Mouse (Mus musculus): ENCODE measurements around the gene Tmem39a.

The Tmem39a gene

DNA sequence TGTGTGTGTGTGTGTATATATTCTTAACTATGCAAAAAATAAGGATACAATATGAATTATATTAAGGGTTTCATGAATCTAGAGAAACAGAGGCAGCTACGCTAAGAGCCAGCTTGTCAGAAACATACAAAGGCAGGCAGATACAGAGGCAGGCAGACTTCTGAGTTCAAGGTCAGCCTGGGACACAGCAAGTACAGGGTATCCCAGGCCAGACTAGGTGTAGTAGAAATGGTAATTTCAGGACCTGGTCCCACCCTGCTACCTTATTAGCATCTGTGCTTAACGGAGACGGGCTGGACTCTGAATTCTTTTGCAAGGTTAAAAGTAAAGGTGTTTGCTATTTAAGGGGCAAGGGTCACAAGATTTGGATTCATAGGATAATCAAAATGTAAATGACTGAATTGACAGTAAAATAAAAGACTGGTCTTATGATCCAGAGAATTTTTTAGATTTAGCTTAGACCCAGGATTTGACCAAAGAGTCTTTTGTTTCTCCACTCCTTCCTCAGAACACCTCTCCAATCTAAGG is at the start of gene Tmem39a:
Gene Tmem39a, plus strand, starts transcription at position 478 of the 528 bp plus-strand sequence.
- DNase-seq (ENCODE audit: low read depth, low spot score), result no peak

DNA sequence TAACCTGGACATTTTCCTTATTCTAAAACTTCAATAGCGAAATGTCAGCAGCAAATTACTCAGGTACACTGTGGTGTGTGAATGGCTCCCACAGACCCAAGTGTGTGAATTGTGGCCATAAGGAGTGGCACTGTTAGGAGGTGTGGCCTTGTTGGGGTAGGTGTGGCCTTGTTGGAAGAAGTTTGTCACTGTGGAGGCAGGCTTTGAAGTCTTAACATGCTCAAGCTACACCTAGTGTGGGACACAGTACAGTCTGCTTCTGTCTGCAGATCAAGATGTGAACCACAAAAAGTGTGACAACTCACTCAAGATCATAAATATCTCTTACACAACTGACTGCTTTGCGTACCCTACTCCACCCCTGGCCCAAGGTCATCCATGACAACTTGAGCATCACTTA is 47.7 kb upstream of the Tmem39a start:
- no peak for DNase-seq (ENCODE audit: low read depth, low spot score)

DNA sequence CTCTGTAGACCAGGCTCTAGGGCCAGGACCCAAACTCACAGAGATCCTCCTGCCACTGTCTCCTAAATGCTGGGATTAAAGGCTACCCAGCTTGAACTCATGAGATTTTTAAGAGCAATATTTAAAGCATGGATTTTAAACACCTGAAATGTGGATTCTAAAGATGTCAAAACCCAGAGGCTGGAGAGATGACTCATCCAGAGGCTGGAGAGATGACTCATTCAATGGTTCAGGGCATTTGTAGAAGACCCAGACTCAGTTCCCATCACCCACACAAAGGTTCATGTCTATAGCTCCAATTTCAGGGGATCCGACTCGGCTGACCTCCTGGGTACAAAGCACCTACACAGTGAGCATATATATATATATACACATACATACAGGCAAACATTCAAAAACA is 39.4 kb upstream of the Tmem39a start:
- no peak for DNase-seq (ENCODE audit: low read depth, low spot score)

DNA sequence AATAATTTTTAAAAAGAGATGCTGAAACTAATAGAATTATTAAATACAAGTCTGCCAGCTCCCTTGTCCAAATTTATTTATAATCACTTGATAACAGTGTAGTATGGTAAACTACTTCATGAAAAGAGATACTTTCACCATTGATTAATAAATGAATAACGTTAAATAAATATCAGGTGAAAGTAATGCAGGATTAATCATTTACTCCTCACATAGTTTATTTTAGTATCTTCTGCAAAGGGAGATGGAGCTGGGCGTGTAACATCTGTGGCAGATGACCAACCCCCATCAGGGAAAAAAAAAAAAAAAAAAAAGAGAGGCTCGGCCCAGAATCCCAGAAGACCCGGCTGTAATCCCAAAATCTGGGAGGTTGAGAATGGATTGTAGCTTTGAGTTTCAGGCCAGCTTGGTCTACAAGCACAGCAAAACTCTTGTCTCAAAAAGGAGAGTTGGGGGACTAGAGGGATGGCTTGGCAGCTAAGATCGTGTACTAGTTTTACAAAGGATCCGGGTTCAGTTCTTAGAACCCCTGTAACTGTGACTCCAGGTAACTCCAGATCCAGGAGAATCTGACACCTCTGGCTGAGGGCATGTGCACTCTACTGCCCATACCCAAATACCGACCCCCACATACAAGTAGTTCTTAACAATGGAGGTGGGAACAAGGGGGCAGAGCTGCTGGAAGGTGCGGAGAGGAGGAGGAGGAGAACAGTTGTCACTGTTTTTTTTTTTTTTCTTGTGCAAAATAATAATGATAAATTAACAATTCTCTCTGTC is 37.1 kb upstream of the Tmem39a start:
- DNase-seq (ENCODE audit: low read depth, low spot score), result no peak

DNA sequence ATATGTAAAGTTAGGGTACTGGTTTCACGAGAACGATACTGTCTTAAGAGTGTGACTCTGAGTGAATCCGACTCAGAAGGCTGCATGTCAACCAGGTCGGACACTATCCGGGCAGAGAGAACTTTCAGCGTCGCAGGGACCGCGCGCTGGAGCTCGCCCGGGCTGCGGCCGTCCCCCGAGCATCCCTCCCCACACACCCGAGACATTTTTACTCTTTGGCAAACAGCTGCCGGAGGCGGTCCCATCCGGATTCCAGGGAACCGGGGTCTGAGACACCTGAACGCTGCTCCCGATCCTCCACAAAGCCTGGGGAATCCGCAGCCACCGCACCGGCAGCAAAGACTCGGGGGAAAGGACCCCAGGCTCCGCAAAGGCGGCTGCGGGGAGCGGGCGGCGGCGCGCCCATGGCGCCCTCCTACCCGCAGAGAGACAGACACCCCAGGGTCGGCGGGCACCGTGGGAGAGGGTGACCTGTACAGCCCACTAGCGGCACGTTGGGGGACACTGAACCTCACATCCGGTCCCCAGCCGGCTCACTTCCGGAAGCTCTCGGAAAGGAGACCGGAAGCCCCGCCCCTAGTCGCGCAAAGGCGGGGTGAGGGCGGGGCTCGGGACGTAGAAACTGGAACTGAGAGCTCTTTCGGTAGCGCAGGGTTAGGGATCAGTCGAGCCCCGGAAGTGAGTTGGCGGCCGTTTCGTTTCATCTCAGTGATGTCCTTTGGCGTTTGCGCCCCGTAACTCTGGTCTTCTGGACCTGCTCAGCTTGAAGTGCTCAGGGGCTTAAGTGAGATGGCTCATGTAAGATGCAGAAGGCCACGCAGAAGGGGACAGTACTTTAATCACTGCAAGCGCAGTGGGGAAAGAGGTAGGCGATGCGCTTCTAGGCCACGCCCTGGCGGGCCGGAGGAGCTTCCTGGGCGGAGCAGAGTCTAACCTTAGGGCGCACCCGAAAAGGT is 36.1 kb upstream of the Tmem39a start, which contains the start of gene Timmdc1:
Gene Timmdc1, minus strand, starts transcription at position 535 of the 956 bp plus-strand sequence.
- peak; percentile 89 for DNase-seq (ENCODE audit: low read depth, low spot score)

DNA sequence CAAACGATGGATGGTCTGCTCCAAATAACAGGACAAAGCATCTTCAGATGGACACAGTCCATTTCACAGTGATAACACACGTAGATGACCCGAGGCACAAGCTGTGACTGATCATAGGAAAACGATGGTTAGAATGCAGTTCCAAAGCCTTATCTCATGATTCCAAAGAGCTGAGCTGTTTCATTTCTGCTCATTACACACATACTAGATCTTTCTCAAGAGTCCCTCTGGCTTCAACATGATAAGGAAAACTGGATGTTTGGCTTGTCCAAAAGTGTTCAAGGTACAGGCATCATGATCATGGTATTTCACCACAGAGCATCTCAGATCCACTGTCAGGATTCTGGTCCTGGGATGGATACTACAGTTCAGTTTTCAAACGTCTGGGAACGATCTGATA is 32.2 kb upstream of the Tmem39a start:
- DNase-seq (ENCODE audit: low read depth, low spot score), result no peak

DNA sequence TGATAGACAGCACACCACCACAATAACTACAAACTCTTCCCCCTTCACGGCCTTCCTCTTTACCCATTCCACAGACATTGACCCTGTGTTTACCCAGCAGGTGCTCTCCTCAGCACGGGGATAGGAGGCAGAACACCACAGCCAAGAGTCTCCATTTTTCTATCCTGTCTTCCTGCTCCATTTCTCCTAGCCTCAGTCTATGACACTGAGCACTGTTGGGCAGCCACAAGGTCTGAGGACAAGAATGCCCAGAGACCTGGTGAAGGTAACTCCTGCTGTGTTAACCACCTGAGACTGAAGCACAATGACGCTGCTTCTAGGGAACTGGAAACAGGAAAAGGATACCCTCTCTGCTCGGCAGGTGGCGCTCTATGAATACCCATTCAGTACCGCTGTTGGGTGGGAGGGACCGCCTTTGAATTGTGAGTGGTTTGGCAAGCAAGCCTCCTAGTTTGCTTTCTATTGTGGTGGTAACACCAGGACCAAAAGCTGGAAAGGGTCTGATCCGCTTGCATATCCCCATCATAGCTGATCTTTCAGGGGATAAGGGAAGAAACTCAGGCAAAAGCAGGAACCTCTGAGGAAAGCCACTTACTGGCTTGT is 21.9 kb upstream of the Tmem39a start:
- DNase-seq (ENCODE audit: low read depth, low spot score), result peak; percentile 35

DNA sequence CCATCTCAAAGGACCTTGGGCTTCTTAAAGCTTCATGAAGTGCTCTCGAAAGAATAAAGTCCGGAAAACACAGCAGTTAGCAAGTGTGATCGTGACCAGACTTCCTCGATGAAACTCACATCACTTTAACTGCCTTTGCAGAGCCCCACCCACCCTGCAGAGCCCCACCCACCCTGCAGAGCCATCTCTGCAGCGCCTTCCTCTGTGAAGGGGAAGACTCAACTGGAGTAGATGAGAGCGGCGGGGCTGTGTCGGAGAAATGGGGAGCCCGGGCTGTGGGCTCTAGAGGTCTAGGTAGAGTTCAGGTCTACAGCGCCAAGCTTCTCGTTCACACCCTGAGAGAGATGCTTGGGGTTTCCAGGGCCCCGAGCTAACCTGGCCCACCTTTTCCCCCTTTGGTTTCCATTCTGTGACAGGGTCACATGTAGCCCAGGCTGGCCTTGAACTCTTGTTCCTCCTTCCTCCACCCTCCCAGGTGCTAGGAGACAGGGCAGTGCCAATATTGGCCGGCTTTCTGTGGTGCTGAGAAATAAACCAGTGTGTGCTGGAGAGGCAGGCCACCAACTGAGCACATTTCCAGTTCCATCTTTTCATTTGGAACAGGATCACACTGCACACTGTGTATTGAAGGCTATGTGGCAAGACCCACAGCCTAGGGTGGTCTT is 19.6 kb upstream of the Tmem39a start:
- DNase-seq (ENCODE audit: low read depth, low spot score), result no peak

DNA sequence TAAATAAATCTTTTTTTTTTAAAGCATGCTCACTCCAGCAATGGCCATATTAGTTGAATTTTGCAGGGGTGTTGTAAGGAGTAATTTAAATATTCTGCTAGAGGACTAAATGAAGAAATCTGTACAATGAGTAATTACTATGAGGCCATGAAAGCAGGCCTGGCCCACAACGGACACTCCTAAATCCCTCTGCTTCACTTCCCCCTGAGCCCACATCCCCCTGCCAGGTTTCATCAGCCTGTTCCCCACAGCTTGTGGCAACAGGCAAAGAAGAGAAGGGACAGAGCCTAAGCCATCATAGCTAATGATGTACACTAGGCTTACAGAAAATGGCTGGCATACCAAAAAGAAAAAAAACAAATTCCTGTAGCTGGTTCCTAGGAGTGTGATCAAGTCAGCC is 10.5 kb upstream of the Tmem39a start:
- DNase-seq (ENCODE audit: low read depth, low spot score), result no peak

DNA sequence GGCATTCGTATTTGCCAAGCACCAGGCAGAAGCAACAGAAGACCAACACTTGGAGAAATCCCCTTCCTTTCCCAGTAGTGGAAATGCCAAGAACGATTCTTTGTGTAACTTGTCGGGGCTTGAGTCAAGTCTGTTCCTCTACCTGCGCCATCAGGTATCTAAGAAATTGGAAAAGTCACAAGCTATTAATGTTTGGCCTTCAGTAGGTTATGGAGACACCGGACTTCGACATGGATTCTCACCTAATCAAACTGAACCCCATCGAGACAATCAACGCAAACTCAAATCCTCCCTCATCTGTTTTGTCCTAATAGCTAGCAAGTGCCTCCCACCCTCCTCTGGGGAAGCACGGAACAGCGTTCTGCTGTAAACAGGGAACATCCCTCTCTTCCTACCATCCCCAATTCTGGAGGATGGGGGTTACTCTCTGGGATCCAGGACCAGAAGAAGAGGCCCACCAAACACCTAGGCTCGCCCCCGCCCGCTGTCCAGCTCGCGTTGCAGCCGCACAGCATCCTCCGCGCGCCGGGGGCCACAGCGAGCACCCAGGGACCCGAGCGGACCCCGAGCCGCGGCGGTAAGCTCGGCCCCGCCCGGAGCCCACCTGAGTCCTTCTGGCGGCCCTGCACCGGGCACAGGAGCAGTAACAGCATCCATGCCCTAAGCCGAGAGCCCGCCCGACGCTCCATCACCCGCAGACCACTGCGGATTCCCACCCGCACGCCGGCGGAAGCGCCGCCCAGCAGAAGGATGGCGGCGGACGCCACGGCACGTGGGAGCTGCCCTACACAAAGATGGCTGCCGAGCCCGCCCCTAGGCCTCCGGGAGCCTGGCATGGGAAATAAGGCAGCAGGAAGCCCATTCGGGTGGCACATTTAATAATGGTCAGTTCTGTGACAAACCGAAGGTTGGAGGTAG is 8.8 kb upstream of the Tmem39a start, which contains the start of gene Poglut1:
Gene Poglut1, minus strand, starts transcription at position 780 of the 918 bp plus-strand sequence.
- peak; percentile 46 for DNase-seq (ENCODE audit: low read depth, low spot score)

DNA sequence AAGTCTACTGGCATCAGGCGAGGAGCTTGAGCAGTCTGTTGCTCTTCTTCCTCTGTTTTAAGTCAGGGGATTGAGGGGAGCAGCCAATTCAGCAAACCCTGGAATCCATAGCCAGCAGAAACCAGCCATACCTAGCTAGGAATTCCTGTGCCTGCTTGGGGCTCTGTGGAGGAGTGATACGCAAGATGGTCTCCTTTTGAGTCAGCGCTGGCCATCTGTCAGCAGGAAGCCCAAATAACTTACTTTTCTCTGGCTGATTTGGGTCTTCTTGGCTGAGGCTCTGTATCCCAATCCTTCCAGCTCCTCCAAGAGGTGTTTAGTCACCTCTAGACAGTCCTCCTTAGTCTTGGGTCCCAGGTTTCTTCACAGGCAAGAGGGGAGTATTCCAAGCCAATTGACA is 2.5 kb upstream of the Tmem39a start:
- no peak for DNase-seq (ENCODE audit: low read depth, low spot score)

DNA sequence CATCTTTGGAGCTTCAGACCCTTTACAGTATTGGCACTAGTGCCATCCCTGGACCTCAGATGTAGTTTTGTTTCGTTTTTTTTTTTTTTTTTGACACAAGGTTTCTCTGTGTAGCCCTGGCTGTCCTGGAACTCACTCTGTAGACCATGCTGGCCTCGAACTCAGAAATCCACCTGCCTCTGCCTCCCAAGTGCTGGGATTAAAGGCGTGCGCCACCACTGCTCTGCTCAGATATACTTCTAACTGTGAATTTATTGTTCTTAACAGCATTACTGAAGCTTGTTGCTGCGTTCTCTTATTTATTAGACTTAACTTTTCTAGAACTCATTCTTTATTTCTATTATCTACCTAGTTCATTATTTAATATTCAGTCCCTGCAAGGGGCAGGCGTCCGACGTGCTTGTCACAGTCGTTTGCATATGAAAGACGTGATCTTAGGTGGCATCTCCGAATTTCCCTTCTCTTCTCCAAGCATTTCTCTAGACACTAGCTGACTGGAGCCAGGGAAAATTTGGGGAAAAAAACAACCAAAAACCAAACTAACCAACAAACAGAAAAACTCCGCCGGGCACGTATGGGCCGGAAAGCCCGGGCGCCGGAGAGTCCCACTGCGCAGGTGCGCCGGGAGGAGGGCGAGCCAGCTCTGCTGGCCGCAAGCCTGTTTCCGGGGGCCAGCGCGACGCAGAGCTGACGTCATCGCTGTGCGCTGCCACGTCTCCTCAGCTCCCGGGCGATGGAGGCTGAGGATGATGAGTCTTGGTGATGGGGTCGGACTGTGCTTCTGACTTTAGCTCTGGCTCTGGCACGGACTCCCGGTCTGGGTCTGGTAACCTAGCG is 3.9 kb downstream of the Tmem39a start:
- DNase-seq (ENCODE audit: low read depth, low spot score), result peak; percentile 92

DNA sequence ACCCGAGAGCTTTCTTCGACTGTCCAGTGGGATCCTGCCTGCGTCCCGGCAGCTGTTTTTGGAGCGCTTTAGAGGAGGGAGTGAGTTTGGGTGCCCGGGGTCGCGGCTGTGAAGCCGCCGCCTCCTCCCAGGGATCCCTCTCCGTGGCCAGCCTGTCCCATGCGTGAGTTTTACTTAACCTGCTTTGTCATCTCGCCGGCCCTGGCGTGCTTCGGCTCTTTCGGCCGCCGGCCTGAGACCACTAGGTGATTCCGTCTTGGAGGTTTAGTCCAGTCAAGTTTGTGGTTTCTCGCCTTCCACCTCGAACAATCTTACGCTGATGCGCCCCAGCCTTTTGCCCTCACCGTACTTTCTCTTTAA is 4.5 kb downstream of the Tmem39a start:
- no peak for DNase-seq (ENCODE audit: low read depth, low spot score)

DNA sequence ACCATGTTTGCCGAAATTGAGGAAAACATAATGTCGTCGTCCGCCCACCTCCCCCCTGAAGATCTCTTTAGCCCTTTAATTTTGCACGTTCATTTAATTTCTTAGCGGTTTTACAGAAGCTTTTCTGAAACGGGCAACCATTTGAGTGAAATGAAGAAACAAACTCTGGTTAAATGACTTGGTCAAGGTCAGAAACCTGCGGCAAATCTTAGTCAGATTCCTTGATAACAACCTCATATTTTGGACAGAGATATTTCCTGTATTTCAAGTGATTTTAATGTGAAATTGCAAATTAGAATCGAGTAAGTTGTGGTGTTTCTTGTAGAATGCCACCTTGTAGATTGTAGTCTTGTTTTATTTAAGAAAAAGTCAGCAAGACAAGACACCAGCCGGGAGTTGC is 5.0 kb downstream of the Tmem39a start:
- no peak for DNase-seq (ENCODE audit: low read depth, low spot score)

DNA sequence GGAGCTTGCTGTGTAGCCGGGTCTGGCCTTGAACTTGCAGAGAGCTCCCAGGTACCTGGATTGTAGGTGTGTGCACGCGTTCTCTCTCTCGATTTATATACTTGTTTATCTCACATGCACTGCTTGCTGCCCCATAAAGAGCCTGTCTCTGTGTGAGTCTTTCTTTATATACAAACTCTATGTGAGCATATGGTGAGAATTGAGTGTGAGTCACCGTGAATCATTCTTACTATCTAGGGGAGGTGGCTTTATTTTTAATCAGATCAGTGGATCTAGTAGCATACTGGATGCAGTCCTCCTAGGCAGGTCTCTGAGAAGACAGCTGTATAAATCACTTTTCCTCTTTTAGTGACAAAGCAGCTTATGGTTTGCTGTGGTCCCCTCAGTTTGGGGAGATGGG is 9.7 kb downstream of the Tmem39a start:
- no peak for DNase-seq (ENCODE audit: low read depth, low spot score)

DNA sequence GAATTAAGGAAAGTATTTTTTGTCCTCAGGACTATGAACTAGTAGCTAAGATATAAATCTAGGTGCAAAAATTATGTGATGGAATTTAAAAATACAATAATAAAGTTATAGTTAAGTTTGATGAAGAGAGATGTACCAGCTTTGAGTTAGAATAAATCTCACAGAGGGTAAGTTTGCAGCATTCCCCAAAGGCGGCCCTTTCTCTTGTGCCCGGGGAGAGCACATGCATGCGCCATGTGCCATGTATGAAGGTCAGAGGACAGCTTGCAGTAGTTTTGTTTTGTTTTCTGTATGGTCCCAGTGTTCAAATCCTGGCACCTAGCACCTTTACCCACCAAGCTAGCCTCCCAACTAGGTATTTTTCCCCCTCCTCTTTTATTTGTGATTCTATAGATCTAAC is 13.0 kb downstream of the Tmem39a start:
- DNase-seq (ENCODE audit: low read depth, low spot score), result no peak

DNA sequence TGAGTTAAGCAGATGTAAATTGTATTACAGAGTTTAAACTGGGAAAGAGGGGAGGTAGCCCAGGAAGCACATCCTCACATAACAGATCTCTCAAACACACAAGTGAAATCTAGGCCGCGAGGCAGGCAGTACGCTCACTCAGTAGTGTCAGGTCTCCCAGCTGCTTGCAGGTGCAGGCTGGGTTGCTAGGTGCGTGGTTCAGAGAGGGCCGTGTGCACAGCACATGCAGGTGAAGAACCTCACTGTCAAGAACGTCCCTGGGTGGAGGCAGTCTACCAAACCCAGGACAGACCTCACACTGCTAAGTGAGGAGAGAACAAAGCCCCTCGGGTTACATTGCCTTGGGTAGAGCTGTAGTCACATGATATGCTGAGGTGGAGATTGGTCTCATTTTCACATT is 26.3 kb downstream of the Tmem39a start:
- DNase-seq (ENCODE audit: low read depth, low spot score), result no peak

DNA sequence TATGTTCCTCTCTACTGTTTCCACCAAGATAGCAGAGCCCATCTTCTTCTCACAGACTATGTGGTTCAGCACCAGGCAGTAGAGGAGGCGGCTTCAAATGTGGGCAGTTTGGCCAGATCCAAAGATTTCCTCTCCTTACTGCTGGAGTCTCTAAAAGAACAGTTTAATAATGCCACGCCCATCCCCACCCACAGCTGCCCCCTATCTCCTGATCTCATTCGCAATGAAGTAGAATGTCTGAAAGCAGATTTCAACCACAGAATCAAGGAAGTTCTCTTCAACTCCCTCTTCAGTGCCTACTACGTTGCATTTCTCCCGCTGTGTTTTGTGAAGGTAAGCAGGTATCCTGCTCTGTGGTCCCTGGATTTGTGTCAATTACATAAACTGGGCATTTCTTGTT is 26.7 kb downstream of the Tmem39a start:
- no peak for DNase-seq (ENCODE audit: low read depth, low spot score)

DNA sequence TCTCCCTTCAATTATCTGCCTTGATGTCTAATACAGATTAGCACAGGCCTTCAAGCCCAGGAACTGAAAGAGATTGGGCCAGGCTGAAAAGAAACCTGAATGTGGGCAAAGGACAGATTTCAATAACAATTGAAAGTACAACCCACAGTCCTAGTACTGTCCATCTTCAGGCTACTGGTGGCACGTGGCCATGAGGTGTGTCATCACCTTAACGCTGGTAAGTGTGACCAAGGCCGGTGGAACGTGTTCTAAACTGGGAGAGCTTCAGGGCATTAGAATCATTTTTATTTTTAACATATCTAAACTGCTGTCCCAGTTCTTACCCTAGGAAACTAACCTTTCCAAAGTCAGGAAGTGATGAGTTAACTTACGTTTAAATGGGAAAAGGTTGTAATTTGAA is 28.7 kb downstream of the Tmem39a start:
- DNase-seq (ENCODE audit: low read depth, low spot score), result no peak
